ENCODE assay signal across 10 mouse cellular contexts in genomic region chr4:135253239-135254039, GRCm38 (mm10). TPM values are rescaled to one million over a fixed set of nuclear protein-coding genes. Genes with fewer than 3 reads are reported as not detected.
A peak's percentile ranks its signal among the peaks of the same experiment; 100 is the strongest.
DNase-seq lines count a peak whose midpoint lies in the region; ATAC-seq and TF ChIP-seq lines count a peak whose summit lies in the region.
"Had no signal": no experiment of that assay in that cellular context is flagged by ENCODE, and none has a peak within 500 bp of the region (broad histone marks: within the 10 kb centered on the region; RNA-seq: fewer than 3 reads in every experiment).

No protein-coding gene starts in this region.

- intact Hi-C loops in heart, postnatal 36 days (cut with DNase I), result loop anchor here (1.0 kb wide), 1 partner anchor 18 kb away; no protein-coding TSS in a partner anchor

- no peak for DNase-seq in heart, postnatal 36 days
- no peak for DNase-seq in liver, embryonic 11.5 days (ENCODE audit: low spot score)
- DNase-seq in stomach, postnatal 0 days (ENCODE audit: low spot score), result no peak
- no peak for DNase-seq in urinary bladder, adult 2 months (ENCODE audit: low spot score)
- no peak for DNase-seq in hindbrain, embryonic 14.5 days (ENCODE audit: low spot score)

- WGBS in heart, embryonic 11.5 days (ENCODE audit: insufficient replicate concordance), result 86% methylated on average over 12 of the region's 12 CpGs
- 89% methylated on average over 12 of the region's 12 CpGs for WGBS in liver, embryonic 11.5 days
- 73% methylated on average over 12 of the region's 12 CpGs for WGBS in stomach, postnatal 0 days
- WGBS in hindbrain, embryonic 14.5 days, result 88% methylated on average over 12 of the region's 12 CpGs

- H3K9ac ChIP-seq in heart, embryonic 11.5 days (ENCODE audit: low read depth, low read length), result no peak overlapping the region
- H3K9ac ChIP-seq in liver, embryonic 11.5 days (ENCODE audit: low read depth, low read length), result no peak overlapping the region
- no peak overlapping the region for H3K9ac ChIP-seq in stomach, postnatal 0 days (ENCODE audit: low read length)
- no peak overlapping the region for H3K9ac ChIP-seq in hindbrain, embryonic 14.5 days
- H3K9ac ChIP-seq: forebrain, embryonic 12.5 days; limb, embryonic 13.5 days had no signal

- no peaks in the 10 kb centered on the region for H3K9me3 ChIP-seq in heart, embryonic 11.5 days (replicated peaks; ENCODE audit: control insufficient read depth, low read length)
- peaks cover 12% of the 10 kb centered on the region for H3K9me3 ChIP-seq in megakaryocyte, embryonic 14.5 days
- H3K9me3 ChIP-seq in liver, embryonic 11.5 days (ENCODE audit: control insufficient read depth, low read length), result no peaks in the 10 kb centered on the region
- H3K9me3 ChIP-seq in stomach, postnatal 0 days (ENCODE audit: control insufficient read depth, low read length), result no peaks in the 10 kb centered on the region
- no peaks in the 10 kb centered on the region for H3K9me3 ChIP-seq in hindbrain, embryonic 14.5 days (ENCODE audit: control insufficient read depth, low read length)
- H3K9me3 ChIP-seq: forebrain, embryonic 12.5 days; limb, embryonic 13.5 days had no signal

- H3K27ac ChIP-seq in heart, embryonic 11.5 days (ENCODE audit: low read depth, low read length), result peak overlapping the region; percentile 93
- H3K27ac ChIP-seq in liver, embryonic 11.5 days (ENCODE audit: low read depth, low read length), result peak overlapping the region; percentile 74; the same call in 1 of the 2 replicates
- peak overlapping the region; percentile 92 for H3K27ac ChIP-seq in stomach, postnatal 0 days (replicated peaks)
- no peak overlapping the region for H3K27ac ChIP-seq in hindbrain, embryonic 14.5 days

- ATAC-seq in heart, embryonic 11.5 days (replicated peaks; ENCODE audit: insufficient number of reproducible peaks, low FRiP score, low TSS enrichment), result no peak
- ATAC-seq in megakaryocyte, adult 5-6 weeks (ENCODE audit: poor library complexity, severe bottlenecking), result no peak
- no peak for ATAC-seq in liver, embryonic 11.5 days (replicated peaks; ENCODE audit: low FRiP score)
- ATAC-seq in stomach, postnatal 0 days (ENCODE audit: low FRiP score, low TSS enrichment), result 0 out of 2 replicates have a peak, but pooled peaks have one; percentile 33
- ATAC-seq in hindbrain, embryonic 14.5 days (ENCODE audit: low FRiP score), result no peak

- TF ChIP-seq CTCF in stomach, postnatal 0 days (IDR thresholded peaks at IDR 0.05; ENCODE audit: low read depth), result no peak

- no peak overlapping the region for H3K4me3 ChIP-seq in heart, embryonic 11.5 days (ENCODE audit: low read depth, low read length)
- peak overlapping the region; percentile 84 for H3K4me3 ChIP-seq in megakaryocyte, embryonic 14.5 days (replicated peaks)
- no peak overlapping the region for H3K4me3 ChIP-seq in liver, embryonic 11.5 days (ENCODE audit: low read depth, low read length)
- H3K4me3 ChIP-seq in stomach, postnatal 0 days (ENCODE audit: low read depth, low read length), result no peak overlapping the region
- H3K4me3 ChIP-seq in hindbrain, embryonic 14.5 days (replicated peaks; ENCODE audit: low read length), result no peak overlapping the region
- H3K4me3 ChIP-seq: forebrain, embryonic 12.5 days; limb, embryonic 13.5 days had no signal

- no peak overlapping the region; the same call in 1 of the 2 replicates for H3K4me2 ChIP-seq in heart, embryonic 11.5 days
- no peak overlapping the region for H3K4me2 ChIP-seq in liver, embryonic 11.5 days
- H3K4me2 ChIP-seq in stomach, postnatal 0 days (replicated peaks; ENCODE audit: low read depth), result no peak overlapping the region
- no peak overlapping the region for H3K4me2 ChIP-seq in hindbrain, embryonic 14.5 days (replicated peaks)
- H3K4me2 ChIP-seq: forebrain, embryonic 12.5 days; limb, embryonic 13.5 days had no signal

- TF ChIP-seq EP300 in stomach, postnatal 0 days (optimal IDR thresholded peaks at IDR 0.05), result no peak

- H3K4me1 ChIP-seq in heart, embryonic 11.5 days (ENCODE audit: control insufficient read depth, insufficient read depth, low read length), result peaks cover 51% of the 10 kb centered on the region
- peaks cover 93% of the 10 kb centered on the region for H3K4me1 ChIP-seq in megakaryocyte, embryonic 14.5 days
- H3K4me1 ChIP-seq in liver, embryonic 11.5 days (replicated peaks; ENCODE audit: control insufficient read depth, insufficient read depth, low read length), result peaks cover 47% of the 10 kb centered on the region
- H3K4me1 ChIP-seq in stomach, postnatal 0 days (replicated peaks; ENCODE audit: control insufficient read depth, insufficient read depth), result 0 out of 2 replicates have a peak, but pooled peaks cover 2% of the 10 kb centered on the region
- H3K4me1 ChIP-seq in hindbrain, embryonic 14.5 days (replicated peaks; ENCODE audit: control insufficient read depth, insufficient read depth, low read length), result peaks cover 6% of the 10 kb centered on the region

- no peaks in the 10 kb centered on the region for H3K27me3 ChIP-seq in heart, embryonic 11.5 days (ENCODE audit: control insufficient read depth, insufficient read depth, low read length)
- no peaks in the 10 kb centered on the region for H3K27me3 ChIP-seq in megakaryocyte, embryonic 14.5 days (replicated peaks)
- H3K27me3 ChIP-seq in liver, embryonic 11.5 days (replicated peaks; ENCODE audit: control insufficient read depth, insufficient read depth, low read length), result no peaks in the 10 kb centered on the region
- H3K27me3 ChIP-seq in stomach, postnatal 0 days (ENCODE audit: control insufficient read depth, insufficient read depth, low read length), result no peaks in the 10 kb centered on the region
- no peaks in the 10 kb centered on the region for H3K27me3 ChIP-seq in hindbrain, embryonic 14.5 days (ENCODE audit: control insufficient read depth, insufficient read depth, low read length)
- H3K27me3 ChIP-seq: forebrain, embryonic 12.5 days; limb, embryonic 13.5 days had no signal

- H3K36me3 ChIP-seq in heart, embryonic 11.5 days (ENCODE audit: control insufficient read depth, insufficient read depth, low read length), result peaks cover 4% of the 10 kb centered on the region; the same call in 1 of the 2 replicates
- H3K36me3 ChIP-seq in megakaryocyte, embryonic 14.5 days (replicated peaks; ENCODE audit: low read length), result peaks cover 59% of the 10 kb centered on the region
- no peaks in the 10 kb centered on the region; the same call in 1 of the 2 replicates for H3K36me3 ChIP-seq in liver, embryonic 11.5 days (ENCODE audit: control insufficient read depth, insufficient read depth, low read length)
- no peaks in the 10 kb centered on the region for H3K36me3 ChIP-seq in stomach, postnatal 0 days (ENCODE audit: control insufficient read depth, insufficient read depth, low read length)
- no peaks in the 10 kb centered on the region for H3K36me3 ChIP-seq in hindbrain, embryonic 14.5 days (replicated peaks; ENCODE audit: control insufficient read depth, insufficient read depth)
- H3K36me3 ChIP-seq: forebrain, embryonic 12.5 days had no signal

RNA-seq across cellular contexts. Expression of gene Clic4, which starts 19.2 kb away (rescaled TPM):
- polyA plus RNA-seq in heart, embryonic 11.5 days (2014; fragmentation: Nextera tagmentation; extraction: Ambion mirVana), result 156 and 251 TPM in 2 replicates
- 100 to 1,000 TPM; 241 to 254 TPM for total RNA-seq in heart, postnatal 36 days (2021)
- polyA plus RNA-seq in megakaryocyte, embryonic 14.5 days (2012; ENCODE audit: insufficient read depth, low replicate concordance), result 19.4 and 27.6 TPM in 2 replicates
- 28.4 and 29.7 TPM in 2 replicates for total RNA-seq in megakaryocyte, adult 5-6 weeks (2015)
- 32.3 and 39.2 TPM in 2 replicates for total RNA-seq in megakaryocyte, adult 5-6 weeks (2017)
- 149 and 176 TPM in 2 replicates for polyA plus RNA-seq in liver, embryonic 11.5 days (2014; fragmentation: Nextera tagmentation; extraction: Ambion mirVana)
- 69.2 and 73.6 TPM in 2 replicates for polyA plus RNA-seq in stomach, postnatal 0 days (2015; fragmentation: Nextera tagmentation; extraction: Ambion mirVana)
- 151 and 185 TPM in 2 replicates for polyA plus RNA-seq in urinary bladder, adult 2 months (2012; rRNA removed)
- polyA plus RNA-seq in hindbrain, embryonic 14.5 days (2014; fragmentation: Nextera tagmentation; extraction: Ambion mirVana), result 43.2 and 50.4 TPM in 2 replicates
